Mouse (Mus musculus) embryonic facial prominence, embryonic 13.5 days (tissue): ENCODE measurements around the gene Lyrm7. TPM values are rescaled to one million over a fixed set of nuclear protein-coding genes. Genes with fewer than 3 reads are reported as not detected.
"Not testable (repeated sequence)": the region's sequence is repeated elsewhere in the genome, so short reads cannot be mapped to it uniquely, and the experiment has no call there.

ENCODE experiments used
- ATAC-seq: fragments of 200-750 bp; cut with Nextera tagmentation; 2 replicates; pipeline ENCODE4 v1.8.0; 2017; ENCODE audit warnings: low read depth; ENCODE audit not compliant: insufficient number of reproducible peaks, insufficient read depth, low FRiP score, low TSS enrichment
- H3K27ac ChIP-seq: fragments of 300-500 bp; sonication (generic); 2 replicates; pipeline ENCODE4 v1.5.1; 2015; ENCODE audit warnings: moderate library complexity, mild to moderate bottlenecking, inconsistent platforms
- H3K27me3 ChIP-seq: fragments of 300-500 bp; sonication (generic); 2 replicates; pipeline ENCODE4 v1.6.1; 2015; ENCODE audit warnings: mild to moderate bottlenecking, inconsistent platforms
- H3K36me3 ChIP-seq: fragments of 300-500 bp; sonication (generic); 2 replicates; pipeline ENCODE4 v1.6.1; 2015; ENCODE audit warnings: mild to moderate bottlenecking, inconsistent platforms
- H3K4me1 ChIP-seq: fragments of 300-500 bp; sonication (generic); 2 replicates; pipeline ENCODE4 v1.6.1; 2015; ENCODE audit warnings: inconsistent platforms
- H3K4me2 ChIP-seq: fragments of 300-500 bp; sonication (generic); 2 replicates; pipeline ENCODE4 v1.6.1; 2015; ENCODE audit warnings: moderate library complexity, mild to moderate bottlenecking, inconsistent platforms
- H3K4me3 ChIP-seq: fragments of 300-500 bp; sonication (generic); 2 replicates; pipeline ENCODE4 v1.5.1; 2015; ENCODE audit warnings: mild to moderate bottlenecking, inconsistent platforms
- H3K9ac ChIP-seq: fragments of 300-500 bp; sonication (generic); 2 replicates; pipeline ENCODE4 v1.6.1; 2015; ENCODE audit warnings: mild to moderate bottlenecking, inconsistent platforms
- H3K9me3 ChIP-seq: fragments of 300-500 bp; sonication (generic); 2 replicates; pipeline ENCODE4 v1.6.1; 2016; ENCODE audit warnings: inconsistent platforms
- WGBS: fragments of 180-500 bp; shearing (Covaris S2); methylation state at CpG from one replicate; pipeline ENCODE4 v1.1.7; 2015; ENCODE audit warnings: mixed read lengths; 5-methylcytosine and 5-hydroxymethylcytosine counted together
- polyA plus RNA-seq: library from polyadenylated mRNA; unstranded; fragments of >200 nt; fragmentation: Nextera tagmentation; extraction: Ambion mirVana; gene quantifications from 2 replicates; pipeline ENCODE4 v1.2.1, GENCODE M21; 2015

The Lyrm7 gene
- polyA plus RNA-seq, 1 experiment from 2014 or later = 10.3 TPM

- Histone ChIP-seq H3K4me2 (no peak overlapping the region), H3K4me3 (no peak overlapping the region), H3K27ac (no peak overlapping the region), H3K9me3 (no peaks in the 10 kb centered on the region), H3K36me3 (no peaks in the 10 kb centered on the region), H3K27me3 (no peaks in the 10 kb centered on the region), H3K9ac (no peak overlapping the region), H3K4me1 (peaks cover 5% of the 10 kb centered on the region; the same call in 1 of the 2 replicates)
- ATAC-seq = no peak
- 72% methylated on average over 4 of the region's 4 CpGs for WGBS
Observed at GRCm38 (mm10) chr11:54899657-54900056, 38.9 kb upstream of the Lyrm7 start.

- ATAC-seq = no peak
- Histone ChIP-seq H3K27me3 (no peaks in the 10 kb centered on the region), H3K4me1 (0 out of 2 replicates have a peak, but pooled peaks cover 3% of the 10 kb centered on the region), H3K36me3 (no peaks in the 10 kb centered on the region), H3K4me2 (no peak overlapping the region), H3K4me3 (no peak overlapping the region), H3K27ac (no peak overlapping the region), H3K9me3 (no peaks in the 10 kb centered on the region), H3K9ac (no peak overlapping the region)
- 81% methylated on average over 5 of the region's 5 CpGs for WGBS
Observed at GRCm38 (mm10) chr11:54897470-54897869, 36.8 kb upstream of the Lyrm7 start.

- H3K27me3 ChIP-seq, ATAC-seq, H3K9me3 ChIP-seq, H3K4me1 ChIP-seq, H3K4me2 ChIP-seq, H3K36me3 ChIP-seq, H3K4me3 ChIP-seq, H3K9ac ChIP-seq, H3K27ac ChIP-seq: not testable (repeated sequence)
- WGBS = 86% methylated on average over 3 of the region's 3 CpGs
Observed at GRCm38 (mm10) chr11:54896646-54897045, 35.9 kb upstream of the Lyrm7 start.

- Histone ChIP-seq H3K9ac (no peak overlapping the region), H3K4me1 (no peaks in the 10 kb centered on the region; the same call in 1 of the 2 replicates), H3K4me2 (no peak overlapping the region), H3K9me3 (no peaks in the 10 kb centered on the region), H3K27ac (no peak overlapping the region), H3K36me3 (no peaks in the 10 kb centered on the region), H3K4me3 (no peak overlapping the region), H3K27me3 (no peaks in the 10 kb centered on the region)
- WGBS = 67% methylated on average over 9 of the region's 9 CpGs
- ATAC-seq = no peak
Observed at GRCm38 (mm10) chr11:54894589-54894988, 33.9 kb upstream of the Lyrm7 start.

GRCm38 (mm10) chr11:54892091-54892490 lies 31.4 kb upstream of the Lyrm7 start:
- Histone ChIP-seq H3K9ac (no peak overlapping the region), H3K4me3 (no peak overlapping the region), H3K36me3 (no peaks in the 10 kb centered on the region), H3K4me1 (no peaks in the 10 kb centered on the region; the same call in 1 of the 2 replicates), H3K27me3 (no peaks in the 10 kb centered on the region), H3K4me2 (no peak overlapping the region), H3K9me3 (no peaks in the 10 kb centered on the region), H3K27ac (no peak overlapping the region)
- WGBS = 48% methylated on average over 7 of the region's 7 CpGs
- no peak for ATAC-seq

- no peak overlapping the region for H3K4me3 ChIP-seq
- no peak overlapping the region for H3K9ac ChIP-seq
- H3K27me3 ChIP-seq = no peaks in the 10 kb centered on the region
- no peaks in the 10 kb centered on the region for H3K36me3 ChIP-seq
- H3K4me2 ChIP-seq = no peak overlapping the region
- WGBS = 80% methylated on average over 5 of the region's 5 CpGs
- no peak overlapping the region for H3K27ac ChIP-seq
- H3K4me1 ChIP-seq = no peaks in the 10 kb centered on the region; the same call in 1 of the 2 replicates
- no peaks in the 10 kb centered on the region for H3K9me3 ChIP-seq
- no peak for ATAC-seq
Observed at GRCm38 (mm10) chr11:54891341-54891740, 30.6 kb upstream of the Lyrm7 start.

GRCm38 (mm10) chr11:54887927-54888326 lies 27.2 kb upstream of the Lyrm7 start:
- Histone ChIP-seq H3K4me2 (no peak overlapping the region), H3K27ac (no peak overlapping the region), H3K27me3 (no peaks in the 10 kb centered on the region), H3K4me1 (peaks cover 13% of the 10 kb centered on the region), H3K9ac (no peak overlapping the region), H3K4me3 (no peak overlapping the region), H3K36me3 (no peaks in the 10 kb centered on the region), H3K9me3 (no peaks in the 10 kb centered on the region)
- WGBS = 73% methylated on average over 6 of the region's 6 CpGs
- no peak for ATAC-seq

- ATAC-seq = no peak
Observed at GRCm38 (mm10) chr11:54885406-54885805, 24.7 kb upstream of the Lyrm7 start.

GRCm38 (mm10) chr11:54884937-54885336 lies 24.2 kb upstream of the Lyrm7 start:
- H3K36me3 ChIP-seq = no peaks in the 10 kb centered on the region
- H3K4me3 ChIP-seq = no peak overlapping the region
- no peak overlapping the region for H3K4me2 ChIP-seq
- no peaks in the 10 kb centered on the region for H3K9me3 ChIP-seq
- H3K27me3 ChIP-seq = no peaks in the 10 kb centered on the region
- no peak for ATAC-seq
- WGBS = 23% methylated on average over 5 of the region's 5 CpGs
- peaks cover 17% of the 10 kb centered on the region for H3K4me1 ChIP-seq
- no peak overlapping the region for H3K9ac ChIP-seq
- H3K27ac ChIP-seq = no peak overlapping the region

More at GRCm38 (mm10) chr11:54885406-54885805, 24.7 kb upstream of the Lyrm7 start:
- H3K36me3 ChIP-seq = no peaks in the 10 kb centered on the region
- 74% methylated on average over 2 of the region's 2 CpGs for WGBS
- H3K4me1 ChIP-seq = peaks cover 17% of the 10 kb centered on the region
- H3K4me2 ChIP-seq = no peak overlapping the region
- no peaks in the 10 kb centered on the region for H3K9me3 ChIP-seq
- no peak overlapping the region for H3K4me3 ChIP-seq
- H3K27me3 ChIP-seq = no peaks in the 10 kb centered on the region
- no peak overlapping the region for H3K9ac ChIP-seq
- no peak overlapping the region for H3K27ac ChIP-seq

- no peaks in the 10 kb centered on the region for H3K9me3 ChIP-seq
- H3K27ac ChIP-seq = no peak overlapping the region
Observed at GRCm38 (mm10) chr11:54884197-54884828, 23.6 kb upstream of the Lyrm7 start.

GRCm38 (mm10) chr11:54882671-54883070 lies 22.0 kb upstream of the Lyrm7 start:
- Histone ChIP-seq H3K36me3 (no peaks in the 10 kb centered on the region), H3K4me3 (no peak overlapping the region), H3K27ac (no peak overlapping the region), H3K4me1 (peaks cover 17% of the 10 kb centered on the region), H3K4me2 (no peak overlapping the region), H3K9me3 (no peaks in the 10 kb centered on the region), H3K9ac (peak overlapping the region; percentile 27; the same call in 1 of the 2 replicates), H3K27me3 (no peaks in the 10 kb centered on the region)
- no peak for ATAC-seq
- WGBS = 15% methylated on average over 8 of the region's 8 CpGs

More at GRCm38 (mm10) chr11:54884197-54884828, 23.6 kb upstream of the Lyrm7 start:
- Histone ChIP-seq H3K27me3 (no peaks in the 10 kb centered on the region), H3K36me3 (no peaks in the 10 kb centered on the region), H3K4me1 (peaks cover 17% of the 10 kb centered on the region), H3K4me3 (no peak overlapping the region), H3K9ac (no peak overlapping the region), H3K4me2 (no peak overlapping the region)
- ATAC-seq = no peak
- 73% methylated on average over 5 of the region's 5 CpGs for WGBS

GRCm38 (mm10) chr11:54881051-54881474 lies 20.3 kb upstream of the Lyrm7 start:
- Histone ChIP-seq H3K9me3 (no peaks in the 10 kb centered on the region), H3K4me3 (no peak overlapping the region), H3K4me2 (no peak overlapping the region), H3K36me3 (no peaks in the 10 kb centered on the region), H3K4me1 (peaks cover 17% of the 10 kb centered on the region), H3K9ac (no peak overlapping the region), H3K27ac (peak overlapping the region; percentile 17; the same call in 1 of the 2 replicates), H3K27me3 (no peaks in the 10 kb centered on the region)
- ATAC-seq = no peak
- WGBS = 17% methylated on average over 2 of the region's 2 CpGs
